Mouse (Mus musculus) megakaryocyte progenitor cell, adult 5-6 weeks (primary cell): ENCODE results near the gene Slc2a5. TPM values are rescaled to one million over a fixed set of nuclear protein-coding genes. Genes with fewer than 3 reads are reported as not detected.

Experiments used
- ATAC-seq: replicated peaks from 2 replicates; pipeline ENCODE4 v1.8.0; 2016; ENCODE audit warnings: mild to moderate bottlenecking, moderate TSS enrichment, inconsistent platforms; ENCODE audit not compliant: poor library complexity
- total RNA-seq, 2 experiments: library from RNA; stranded (forward) in 1 of 2; stranded (reverse) in 1 of 2; fragments of 157-497, 149-512 nt in 1 of 2; fragments of 200-1000 nt in 1 of 2; gene quantifications; 2 replicates each; pipeline versions ENCODE4 v1.2.3 to v1.2.4; 2015 to 2017

Gene Slc2a5
- total RNA-seq, 2 experiments from 2014 or later, result not detected

- ATAC-seq, result peak; percentile 93
Measured at GRCm38 (mm10) chr4:150098880-150099279, 20.2 kb upstream of the Slc2a5 start.

DNA sequence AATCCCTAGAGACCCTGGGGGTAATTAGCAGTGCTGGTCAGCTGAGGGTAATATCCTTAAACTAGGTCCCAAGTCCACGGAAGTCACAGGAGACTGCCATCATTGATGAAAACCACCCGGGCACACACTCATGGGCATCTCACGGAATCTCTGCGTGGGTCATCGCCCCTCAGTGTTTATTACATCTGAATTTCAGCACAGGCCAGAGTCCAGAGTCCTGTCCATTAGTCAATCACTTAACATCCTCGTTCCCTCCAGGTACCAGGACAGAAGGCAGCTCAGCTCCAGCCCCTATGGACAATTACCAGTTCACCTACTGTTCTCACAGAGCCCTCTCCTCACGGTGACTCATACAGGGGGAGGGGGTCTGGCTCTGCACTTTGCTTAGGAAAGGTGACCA is 16.3 kb upstream of the Slc2a5 start:
- no peak for ATAC-seq

DNA sequence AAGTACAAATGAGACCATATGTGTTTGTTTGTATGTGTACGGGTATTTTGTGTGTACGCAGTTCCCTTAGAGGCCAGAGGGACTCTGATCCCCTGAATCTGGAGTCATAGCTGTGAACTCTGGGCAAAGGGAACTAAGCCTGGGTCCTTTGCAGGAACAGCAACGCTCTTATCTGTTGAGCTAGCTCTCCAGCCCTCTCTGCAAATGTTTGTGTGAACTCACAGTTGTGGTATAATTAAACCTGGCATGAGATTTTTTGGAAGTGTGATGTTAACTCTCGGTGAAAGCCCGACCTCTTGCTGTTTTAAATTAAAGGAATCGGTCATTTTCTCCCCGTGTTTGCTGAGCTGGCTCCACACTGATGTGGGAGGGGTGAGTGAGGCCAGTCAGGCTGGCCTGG is 13.4 kb upstream of the Slc2a5 start:
- no peak for ATAC-seq

DNA sequence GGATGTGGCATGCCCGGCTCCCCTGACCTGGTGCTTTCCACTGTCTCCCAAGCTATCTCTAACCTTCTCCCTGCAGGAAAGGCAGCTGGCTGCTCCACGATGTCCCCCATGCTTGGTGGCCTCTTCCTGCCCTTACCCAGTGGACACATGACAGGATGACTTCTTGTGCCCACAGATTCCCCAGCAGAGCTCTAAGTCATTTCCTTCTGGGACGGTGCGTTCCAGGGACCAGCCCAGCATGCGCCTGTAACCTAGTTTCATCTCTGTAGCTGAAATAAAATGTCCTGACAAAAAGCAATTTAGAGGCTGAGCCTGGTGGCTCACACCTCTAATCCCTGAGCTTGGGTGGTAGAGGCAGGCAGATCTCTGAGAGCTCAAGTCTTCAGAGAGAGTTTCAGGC is 12.4 kb upstream of the Slc2a5 start:
- no peak for ATAC-seq

- ATAC-seq, result peak; percentile 27; the same call in 1 of the 2 replicates
Measured at GRCm38 (mm10) chr4:150109636-150110035, 9.4 kb upstream of the Slc2a5 start.

GRCm38 (mm10) chr4:150110373-150110772 is 8.7 kb upstream of the Slc2a5 start:
- ATAC-seq, result no peak

DNA sequence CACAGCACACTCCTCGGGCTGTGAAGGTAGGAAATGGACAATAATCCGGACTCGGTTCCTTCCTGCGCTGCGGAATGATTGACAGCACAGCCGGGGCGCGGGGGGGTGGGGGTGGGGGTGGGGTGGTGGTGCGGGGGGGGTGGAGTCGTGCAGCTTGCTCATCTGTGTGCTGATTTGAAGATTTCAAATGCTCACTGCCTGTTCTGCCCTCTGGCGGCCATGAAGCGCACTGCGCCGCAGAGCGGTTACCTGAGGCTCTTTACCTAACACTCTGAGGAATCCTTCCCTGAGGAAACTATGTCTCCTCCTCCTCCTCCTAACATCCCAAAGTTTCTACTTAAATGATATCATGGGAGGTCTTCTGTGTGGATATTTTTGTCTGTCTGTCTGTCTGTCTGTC is 6.2 kb upstream of the Slc2a5 start:
- peak; percentile 85 for ATAC-seq

DNA sequence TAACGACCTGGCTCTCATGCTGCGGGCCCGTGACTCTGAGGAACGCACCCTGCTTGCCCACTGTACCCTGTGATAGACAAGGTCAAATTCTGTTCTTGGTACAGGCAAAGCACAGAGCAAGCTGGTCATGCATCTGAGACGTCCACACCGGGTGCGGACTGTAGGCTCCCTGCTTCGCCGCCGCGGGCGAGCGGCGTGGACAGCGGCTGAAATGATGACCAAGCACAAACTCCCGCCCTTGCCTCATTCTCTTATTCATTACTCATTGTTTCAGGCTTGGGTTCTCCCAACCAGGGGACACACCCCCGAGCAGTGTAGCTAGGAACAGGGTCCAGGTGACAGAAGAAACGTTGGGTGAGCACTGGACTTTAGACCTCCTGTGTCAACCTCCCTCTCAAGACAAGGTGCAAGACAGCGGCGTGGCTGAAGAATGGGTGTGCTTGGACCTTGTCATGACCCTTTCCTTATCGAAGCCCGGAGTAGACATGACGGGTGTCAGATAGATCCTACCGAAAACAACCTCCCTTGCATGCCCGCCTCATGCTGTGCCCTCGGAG is 4.5 kb upstream of the Slc2a5 start:
- ATAC-seq, result no peak

DNA sequence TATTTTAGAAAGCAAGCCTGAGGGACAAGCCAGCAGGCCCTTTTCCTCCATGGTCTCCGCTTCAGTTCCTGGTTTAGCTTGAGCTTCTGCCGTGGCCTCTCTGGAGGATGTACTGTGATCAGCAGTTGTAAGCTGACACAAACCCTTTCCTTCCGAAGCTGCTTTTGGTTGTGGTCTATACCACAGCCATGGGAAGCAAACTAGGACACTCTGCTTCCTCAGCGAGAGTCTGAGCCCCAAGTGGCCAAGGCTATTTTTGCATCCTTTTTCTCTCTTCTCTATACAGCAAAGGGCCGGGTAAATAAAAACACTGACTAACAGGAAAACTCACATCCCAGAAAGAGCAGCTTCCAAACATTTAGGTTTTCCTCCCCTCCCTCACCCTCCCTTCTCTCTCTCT is 1.8 kb upstream of the Slc2a5 start:
- peak; percentile 76 for ATAC-seq

- peak; percentile 35; the same call in 1 of the 2 replicates for ATAC-seq
Measured at GRCm38 (mm10) chr4:150118163-150118562, 920 bp upstream of the Slc2a5 start.

- ATAC-seq, result no peak
Measured at GRCm38 (mm10) chr4:150119640-150120039, 557 bp downstream of the Slc2a5 start.

- ATAC-seq, result peak; percentile 50
Measured at GRCm38 (mm10) chr4:150120173-150120833, 1.2 kb downstream of the Slc2a5 start.

GRCm38 (mm10) chr4:150121430-150121829 is 2.3 kb downstream of the Slc2a5 start:
- no peak for ATAC-seq

DNA sequence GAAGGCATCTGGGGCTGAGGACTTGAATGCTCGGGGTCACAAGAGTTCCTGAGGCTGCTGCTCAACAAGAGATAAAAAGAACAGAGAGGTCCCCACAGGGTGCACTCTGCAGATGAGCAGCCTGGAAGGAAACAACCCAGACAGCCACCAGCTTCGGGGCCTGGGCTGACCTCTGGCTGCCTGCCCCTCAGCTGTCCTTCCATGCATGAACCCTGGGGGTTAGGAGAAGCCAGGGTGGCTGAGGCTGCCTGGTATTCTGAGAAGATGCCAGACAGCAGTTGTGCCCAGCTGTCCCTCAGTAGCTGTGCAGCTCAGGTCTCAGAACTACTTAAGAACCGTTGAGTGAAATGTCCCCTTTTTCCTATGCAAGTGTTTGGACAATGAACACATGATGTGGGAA is 3.4 kb downstream of the Slc2a5 start:
- ATAC-seq, result no peak

- no peak for ATAC-seq
Measured at GRCm38 (mm10) chr4:150126373-150126772, 7.3 kb downstream of the Slc2a5 start.

- no peak for ATAC-seq
Measured at GRCm38 (mm10) chr4:150127894-150128293, 8.8 kb downstream of the Slc2a5 start.

GRCm38 (mm10) chr4:150128571-150128970 is 9.5 kb downstream of the Slc2a5 start:
- no peak for ATAC-seq

DNA sequence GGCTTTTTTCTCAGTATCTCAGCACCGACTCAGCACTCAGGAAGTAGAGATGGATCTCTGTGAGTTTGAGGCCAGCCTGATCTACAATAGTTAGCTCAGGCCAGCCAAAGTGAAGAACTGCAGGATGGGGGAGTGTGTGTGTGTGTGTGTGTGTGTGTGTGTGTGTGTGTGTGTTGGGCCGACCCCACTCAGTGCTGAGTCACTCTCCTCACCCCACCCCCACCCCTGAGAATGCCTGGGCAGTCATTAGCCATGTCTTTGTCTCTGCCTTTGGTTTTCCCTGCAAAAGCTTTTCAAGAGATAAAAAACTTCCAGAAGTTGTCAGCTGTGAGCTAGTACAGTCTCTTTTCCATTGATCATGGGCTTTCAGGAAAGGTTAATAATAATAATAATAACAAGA is 11.6 kb downstream of the Slc2a5 start:
- no peak for ATAC-seq

GRCm38 (mm10) chr4:150132692-150133271 is 13.7 kb downstream of the Slc2a5 start:
- ATAC-seq, result peak; percentile 82

- ATAC-seq, result no peak
Measured at GRCm38 (mm10) chr4:150135254-150135653, 16.2 kb downstream of the Slc2a5 start.

GRCm38 (mm10) chr4:150136693-150137092 is 17.6 kb downstream of the Slc2a5 start:
- peak; percentile 74 for ATAC-seq

DNA sequence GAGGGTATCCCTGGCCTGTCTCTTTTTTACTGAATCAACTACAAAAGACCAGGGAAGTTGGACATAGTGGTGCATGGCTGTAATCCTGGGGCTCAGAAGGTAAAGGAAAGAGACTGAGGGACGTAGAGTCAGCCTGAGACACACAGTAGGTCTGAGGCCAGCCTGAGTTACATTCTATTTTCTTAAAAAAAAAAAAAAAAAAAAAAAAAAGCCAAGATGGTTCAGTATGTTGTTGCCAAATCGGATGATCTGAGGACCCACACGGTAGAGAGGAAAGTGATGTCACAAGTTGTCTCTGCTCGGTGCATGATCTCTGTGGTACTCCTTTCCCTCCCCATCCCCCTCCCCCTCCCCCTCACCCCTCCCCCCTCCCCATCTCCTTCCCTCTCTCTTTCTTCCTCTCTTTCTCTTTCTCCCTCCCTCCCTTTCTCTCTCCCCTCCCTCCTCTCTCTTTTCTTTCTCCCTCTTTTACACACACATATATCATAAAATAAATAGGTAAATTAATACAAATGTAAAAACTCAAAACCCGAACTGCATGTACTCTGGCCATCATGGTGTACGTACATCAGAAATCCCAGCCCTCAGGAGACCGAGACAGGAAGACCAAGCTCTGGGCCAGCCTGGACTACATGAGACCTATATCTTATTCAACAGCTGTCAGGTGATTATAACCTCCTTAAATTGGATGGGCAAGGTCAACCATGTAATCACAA is 18.4 kb downstream of the Slc2a5 start:
- ATAC-seq, result no peak
